Mouse (Mus musculus) CD8-positive naive resting alpha-beta T cell, adult 2 months (primary cell): Measurements from ENCODE around the gene Ms4a10.
A peak's percentile ranks its signal among the peaks of the same experiment; 100 is the strongest.

Experiments used
- DNase-seq, 2 experiments: peaks; one replicate each; pipeline ENCODE4 v3.0.0; 2022; ENCODE audit warnings: low read depth in 2 of 2, low spot score in 2 of 2

Gene Ms4a10

DNA sequence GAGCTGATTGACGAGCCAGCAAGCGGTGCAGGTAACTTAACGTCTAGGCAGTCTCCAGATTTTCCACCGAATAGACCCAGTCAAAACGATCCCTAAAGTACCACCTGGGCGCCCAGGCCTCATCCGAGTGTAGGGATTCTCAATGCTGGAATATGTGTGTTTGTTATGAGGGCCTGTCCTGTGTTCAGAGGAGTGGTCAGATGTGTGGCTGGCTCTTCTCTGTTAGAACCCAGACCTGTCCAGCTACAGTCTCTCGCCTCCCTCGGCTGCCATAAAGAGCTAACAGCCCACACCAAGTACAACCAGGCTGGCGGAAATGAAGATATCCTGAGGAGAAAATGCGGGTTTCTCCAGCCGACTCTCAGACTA is 14.5 kb downstream of the Ms4a10 start:
- no peak for DNase-seq

DNA sequence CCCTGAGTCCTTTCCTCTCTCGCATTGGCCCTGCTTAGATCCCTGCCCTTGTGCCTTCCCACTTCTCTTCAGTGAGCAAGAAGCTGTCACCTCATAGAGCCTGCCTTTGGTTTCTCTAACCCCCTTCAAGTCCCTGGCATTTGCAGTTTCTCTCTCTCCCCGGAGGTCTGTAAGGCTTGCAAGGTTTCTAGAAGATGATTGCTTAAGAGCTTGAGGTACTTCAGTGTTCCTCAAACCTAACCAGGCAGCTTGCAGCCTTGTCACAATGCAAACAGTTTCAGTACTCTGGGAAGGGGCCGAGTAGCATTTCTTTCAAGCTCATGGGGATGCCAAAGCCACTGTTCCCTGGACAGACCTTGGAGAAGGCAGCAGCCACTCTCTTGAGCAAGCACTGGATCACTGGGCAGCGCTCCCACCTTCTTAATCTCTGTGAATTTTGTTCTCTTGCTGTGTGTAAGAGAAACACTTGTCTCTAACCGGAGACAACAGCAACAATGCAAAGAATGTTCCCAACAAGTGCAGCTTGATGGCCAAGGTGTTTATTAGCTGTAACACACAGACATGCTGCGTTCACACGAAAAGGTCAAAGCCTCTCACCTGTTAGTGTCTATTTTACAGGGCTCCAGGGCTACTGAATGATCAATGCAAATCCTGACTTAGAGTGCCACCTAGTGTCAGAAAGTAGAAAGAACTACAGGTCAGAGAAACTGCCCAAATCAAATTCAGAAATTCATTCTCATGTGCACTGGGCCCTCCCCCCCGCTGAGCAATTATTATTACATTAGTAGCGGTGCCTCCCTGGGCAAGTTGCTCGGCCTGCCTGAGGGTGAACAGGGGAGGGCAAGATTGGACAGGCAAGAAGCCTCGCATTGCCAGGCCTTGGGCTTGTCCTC is 15.1 kb downstream of the Ms4a10 start:
- peak; percentile 41 to 68 for DNase-seq

DNA sequence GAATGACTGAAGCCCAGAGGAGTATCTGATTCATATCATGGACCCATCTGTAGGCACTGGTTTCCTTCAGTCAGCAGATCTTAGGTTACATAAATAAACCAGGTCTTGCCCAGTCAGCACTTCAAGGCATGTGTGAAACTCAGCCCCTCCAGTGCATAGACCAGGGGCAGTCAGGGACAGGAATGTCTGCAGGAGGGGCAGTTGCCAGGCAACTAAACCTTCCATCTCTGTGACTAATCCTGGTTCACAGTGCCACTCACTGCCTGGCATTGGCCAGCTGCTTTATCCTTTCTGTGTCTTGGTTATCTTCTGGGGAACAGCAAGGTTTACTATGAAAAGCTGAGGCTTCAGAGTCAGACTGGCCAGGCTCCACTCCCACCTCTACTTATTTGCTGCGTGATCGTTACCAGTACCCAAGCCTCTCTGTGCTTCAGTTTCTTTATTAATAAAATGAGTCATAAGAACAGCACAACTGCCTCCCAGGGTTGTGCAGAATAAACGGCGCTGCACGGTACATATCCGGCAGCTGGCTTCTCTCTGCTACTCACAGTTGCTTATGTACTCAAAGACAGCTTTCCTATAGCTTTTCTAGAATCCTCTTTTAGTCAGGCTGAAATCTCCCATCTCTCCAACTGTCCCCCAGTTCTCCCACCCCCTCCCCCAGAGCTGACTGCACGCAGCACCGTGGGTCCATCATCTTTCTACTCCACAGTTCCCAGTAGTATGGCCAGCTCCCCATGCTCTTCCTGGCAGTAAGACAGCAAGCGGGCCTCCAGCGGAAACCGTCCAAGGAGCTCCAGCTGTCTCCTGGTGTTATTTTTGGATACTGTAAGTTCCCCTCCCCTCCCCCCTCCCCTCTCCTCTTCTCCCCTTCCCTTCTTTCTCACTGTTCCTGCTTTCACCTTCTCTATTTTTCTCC is 22.2 kb downstream of the Ms4a10 start:
- no peak for DNase-seq

GRCm38 (mm10) chr19:10949558-10949957 is 24.9 kb downstream of the Ms4a10 start:
- DNase-seq = no peak

DNA sequence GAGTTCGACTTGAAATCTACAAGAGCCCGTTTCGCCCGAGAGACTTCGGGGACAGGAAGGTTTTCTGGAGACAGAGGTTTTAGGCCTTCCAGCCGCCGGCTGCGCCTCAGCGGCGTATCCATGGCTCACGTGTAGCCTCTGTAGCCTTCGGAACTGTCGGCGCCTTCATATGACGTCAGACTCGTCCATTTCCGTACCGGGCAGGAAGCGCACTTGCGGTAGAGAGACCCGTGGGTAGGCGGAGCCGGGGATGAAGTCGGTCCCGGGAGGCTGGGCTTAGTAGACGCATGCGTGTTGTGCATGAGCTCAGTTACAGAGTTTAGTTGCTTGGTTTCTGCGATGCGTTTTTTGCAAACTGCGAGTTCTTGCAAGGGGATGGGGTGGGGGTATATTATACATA is 25.4 kb downstream of the Ms4a10 start, which contains the start of gene Ccdc86:
Gene Ccdc86 (minus strand): TSS at position 155 of the 400 bp plus-strand sequence.
- DNase-seq = peak; percentile 90 to 94

- DNase-seq = peak; percentile 5 to 16
Observed at GRCm38 (mm10) chr19:10948416-10948815, 26.1 kb downstream of the Ms4a10 start.

- DNase-seq = no peak
Observed at GRCm38 (mm10) chr19:10947219-10947618, 27.3 kb downstream of the Ms4a10 start.

DNA sequence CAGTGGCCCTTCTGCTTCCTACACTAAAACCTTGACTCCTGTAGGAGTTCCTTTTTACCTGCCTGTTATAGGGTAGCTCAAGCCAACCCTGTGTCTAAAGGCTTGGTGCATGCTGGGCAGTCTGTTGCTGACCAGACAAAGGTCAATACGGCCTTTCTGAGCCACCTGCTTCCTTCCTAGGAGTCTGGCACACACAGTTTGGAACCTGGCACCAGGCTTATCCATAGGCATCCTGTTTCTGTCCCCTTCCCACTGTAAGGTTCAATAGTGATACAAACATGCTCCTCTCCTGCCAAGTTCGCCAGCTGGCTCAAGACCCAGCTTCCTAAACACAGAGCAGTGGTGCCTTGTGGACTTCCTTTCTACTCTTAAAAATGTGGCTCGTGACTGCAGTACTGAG is 28.0 kb downstream of the Ms4a10 start:
- no peak for DNase-seq

DNA sequence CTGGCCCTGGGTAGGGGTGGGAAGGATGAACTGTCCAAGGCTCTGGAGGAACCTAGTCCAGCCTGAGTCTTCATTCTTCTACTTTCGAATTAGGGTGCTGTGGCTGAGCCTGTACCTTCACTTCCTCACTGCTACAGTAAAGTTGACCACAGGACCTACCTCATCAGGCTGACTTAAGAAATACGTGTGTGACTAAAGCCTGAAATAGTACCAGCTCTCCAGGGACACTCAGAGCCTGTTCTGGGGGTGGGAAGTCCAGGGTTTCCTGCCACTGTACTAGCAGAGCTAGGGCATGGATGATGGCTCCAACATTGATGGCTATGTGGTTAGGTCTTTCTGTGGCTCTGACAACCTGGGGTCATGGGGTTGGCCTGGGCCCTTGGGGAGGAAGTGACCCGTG is 30.5 kb downstream of the Ms4a10 start:
- DNase-seq = no peak

DNA sequence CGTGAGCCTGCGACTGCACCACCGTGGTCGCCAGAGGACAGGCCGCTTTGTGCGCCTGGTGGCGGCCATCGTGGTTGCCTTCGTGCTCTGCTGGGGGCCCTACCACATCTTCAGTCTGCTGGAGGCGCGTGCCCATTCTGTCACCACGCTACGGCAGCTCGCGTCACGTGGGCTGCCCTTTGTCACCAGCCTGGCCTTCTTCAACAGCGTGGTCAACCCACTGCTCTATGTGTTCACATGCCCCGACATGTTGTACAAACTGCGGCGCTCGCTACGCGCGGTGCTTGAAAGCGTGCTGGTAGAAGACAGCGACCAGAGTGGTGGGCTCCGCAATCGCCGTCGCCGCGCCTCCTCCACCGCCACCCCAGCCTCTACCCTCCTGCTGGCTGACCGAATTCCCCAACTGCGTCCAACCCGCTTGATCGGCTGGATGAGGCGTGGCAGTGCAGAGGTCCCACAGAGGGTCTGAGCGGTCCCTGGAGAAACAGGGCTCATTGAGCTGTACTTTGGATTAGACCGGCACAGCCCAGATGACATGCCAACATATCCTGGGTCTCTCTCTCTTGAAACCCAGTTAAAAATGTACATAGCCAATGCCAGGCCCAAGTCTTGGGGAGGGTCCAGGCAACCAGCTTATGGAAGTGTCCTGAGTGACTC is 33.5 kb downstream of the Ms4a10 start:
- no peak for DNase-seq

- peak; percentile 19 to 34 for DNase-seq
Observed at GRCm38 (mm10) chr19:10940097-10940800, 34.2 kb downstream of the Ms4a10 start.

- no peak for DNase-seq
Observed at GRCm38 (mm10) chr19:10938771-10939170, 35.7 kb downstream of the Ms4a10 start.

DNA sequence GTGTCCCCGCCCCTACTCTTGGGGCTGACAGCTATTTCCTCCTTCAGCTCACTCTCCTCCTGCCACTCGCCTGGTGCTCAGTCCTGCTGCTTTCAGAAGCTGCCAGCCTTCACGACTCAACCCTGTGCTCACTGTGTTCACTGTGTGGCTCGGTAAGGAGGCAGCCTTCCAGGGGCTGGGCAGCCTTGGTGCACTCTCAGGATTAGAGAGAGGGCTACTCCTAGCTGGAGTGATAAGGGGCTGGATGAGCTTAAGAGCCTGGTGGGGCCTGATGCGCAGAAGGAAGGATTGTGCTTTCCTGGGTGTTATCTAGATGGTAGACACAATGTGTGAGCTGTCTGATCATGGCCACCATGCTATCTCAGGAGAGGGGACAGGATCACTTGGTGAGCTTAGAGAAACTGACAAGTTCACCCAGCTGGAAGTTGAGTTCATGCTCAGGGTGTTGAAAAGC is 37.3 kb downstream of the Ms4a10 start, which contains the start of gene Ptgdr2:
Gene Ptgdr2 (plus strand): TSS at position 51 of the 454 bp plus-strand sequence.
- DNase-seq = no peak

DNA sequence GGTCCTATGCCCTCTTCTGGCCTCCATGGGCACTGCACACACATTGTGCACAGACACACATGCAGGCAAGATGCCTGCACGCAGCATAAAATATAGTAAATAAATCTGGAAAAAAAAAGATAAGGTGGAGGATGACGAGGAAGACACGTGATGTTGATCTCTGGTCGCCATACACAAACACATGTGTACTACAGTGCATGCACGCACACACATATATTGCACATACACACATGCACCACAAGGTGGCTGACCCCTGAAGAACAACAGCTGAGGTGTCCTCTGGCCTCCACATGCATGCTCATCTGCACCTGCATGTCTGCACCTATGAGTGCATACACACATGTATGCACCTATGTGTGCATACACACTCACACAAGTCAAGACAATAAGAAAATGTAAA is 38.4 kb downstream of the Ms4a10 start:
- no peak for DNase-seq

GRCm38 (mm10) chr19:10935029-10935428 is 39.4 kb downstream of the Ms4a10 start:
- DNase-seq = no peak

- DNase-seq = no peak
Observed at GRCm38 (mm10) chr19:10930641-10931040, 43.8 kb downstream of the Ms4a10 start.

- no peak for DNase-seq
Observed at GRCm38 (mm10) chr19:10926666-10927065, 47.8 kb downstream of the Ms4a10 start.

DNA sequence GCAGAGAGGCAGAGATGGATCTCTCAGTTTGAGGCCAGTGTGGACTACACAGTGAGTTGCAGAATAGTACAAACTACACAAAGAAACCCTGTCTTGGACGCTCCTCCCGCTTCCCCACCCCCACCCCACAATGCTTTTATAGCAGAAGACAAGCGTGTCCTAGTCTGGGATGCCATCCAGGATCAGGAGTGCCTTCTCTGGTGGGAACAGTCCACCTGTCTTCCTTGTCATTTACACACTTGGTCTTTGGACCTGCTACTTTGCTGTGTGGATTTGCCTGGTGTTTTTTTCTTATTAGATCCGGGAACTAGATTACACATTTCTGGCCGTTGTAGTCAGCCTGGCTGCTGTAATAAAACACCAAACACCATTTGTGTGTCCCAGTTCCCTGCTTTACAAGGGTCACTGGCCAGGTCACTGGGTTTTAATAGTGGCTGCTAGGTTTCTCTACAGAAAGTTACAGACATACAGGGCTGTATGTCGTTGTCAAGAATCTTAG is 48.3 kb downstream of the Ms4a10 start:
- no peak for DNase-seq

GRCm38 (mm10) chr19:10924220-10924619 is 50.2 kb downstream of the Ms4a10 start:
- no peak for DNase-seq

DNA sequence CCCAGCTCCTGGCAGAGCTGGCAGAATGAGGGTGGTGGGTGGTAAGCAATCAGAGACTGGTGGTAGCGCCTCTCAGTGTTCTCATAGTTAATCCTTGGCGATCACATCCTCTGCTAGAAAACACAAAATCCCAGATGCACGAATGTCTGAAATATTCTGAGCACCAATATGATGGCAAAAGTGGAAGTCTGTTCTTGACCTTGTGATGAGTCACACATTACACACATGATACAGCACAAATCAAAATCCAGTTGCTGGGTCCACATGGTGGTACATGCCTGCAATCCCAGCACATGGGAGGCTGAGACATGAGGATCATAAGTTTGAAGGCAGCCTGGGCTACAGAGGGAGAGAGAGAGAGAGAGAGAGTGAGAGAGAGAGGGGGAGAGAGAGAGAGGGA is 53.4 kb downstream of the Ms4a10 start:
- no peak for DNase-seq
